Mouse (Mus musculus) hindbrain, embryonic 12.5 days (tissue): Measurements from ENCODE around the gene Gjb5. TPM values are rescaled to one million over a fixed set of nuclear protein-coding genes. Genes with fewer than 3 reads are reported as not detected.
A peak's percentile ranks its signal among the peaks of the same experiment; 100 is the strongest.

Source experiments
- ATAC-seq: fragments of 200-750 bp; cut with Nextera tagmentation; 2 replicates; pipeline ENCODE4 v1.8.0; 2017; ENCODE audit warnings: moderate TSS enrichment; ENCODE audit not compliant: low FRiP score
- H3K27ac ChIP-seq: fragments of 300-500 bp; sonication (generic); 2 replicates; pipeline ENCODE4 v1.5.1; 2016; ENCODE audit warnings: mild to moderate bottlenecking
- H3K27me3 ChIP-seq: fragments of 300-500 bp; sonication (generic); 2 replicates; pipeline ENCODE4 v1.6.1; 2016; ENCODE audit warnings: mild to moderate bottlenecking
- H3K36me3 ChIP-seq: fragments of 300-500 bp; sonication (generic); 2 replicates; pipeline ENCODE4 v1.6.1; 2016; ENCODE audit warnings: mild to moderate bottlenecking
- H3K4me1 ChIP-seq: fragments of 300-500 bp; sonication (generic); 2 replicates; pipeline ENCODE4 v1.6.1; 2016
- H3K4me2 ChIP-seq: fragments of 300-500 bp; sonication (generic); replicated peaks from 2 replicates; pipeline ENCODE4 v1.6.1; 2016; ENCODE audit warnings: mild to moderate bottlenecking
- H3K4me3 ChIP-seq: fragments of 300-500 bp; sonication (generic); 2 replicates; pipeline ENCODE4 v1.5.1; 2016; ENCODE audit warnings: mild to moderate bottlenecking
- H3K9ac ChIP-seq: fragments of 300-500 bp; sonication (generic); 2 replicates; pipeline ENCODE4 v1.6.1; 2016; ENCODE audit warnings: mild to moderate bottlenecking, moderate library complexity
- H3K9me3 ChIP-seq: fragments of 300-500 bp; sonication (generic); replicated peaks from 2 replicates; pipeline ENCODE4 v1.6.1; 2016; ENCODE audit warnings: mild to moderate bottlenecking
- WGBS: fragments of 180-500 bp; shearing (Covaris S2); methylation state at CpG from one replicate; pipeline ENCODE4 v1.1.7; 2016; 5-methylcytosine and 5-hydroxymethylcytosine counted together
- polyA plus RNA-seq: library from polyadenylated mRNA; unstranded; fragments of >200 nt; fragmentation: Nextera tagmentation; extraction: Ambion mirVana; gene quantifications from 2 replicates; pipeline ENCODE4 v1.2.1, GENCODE M21; 2016

Gene Gjb5
- polyA plus RNA-seq, 1 experiment from 2014 or later = 0.44 TPM

DNA sequence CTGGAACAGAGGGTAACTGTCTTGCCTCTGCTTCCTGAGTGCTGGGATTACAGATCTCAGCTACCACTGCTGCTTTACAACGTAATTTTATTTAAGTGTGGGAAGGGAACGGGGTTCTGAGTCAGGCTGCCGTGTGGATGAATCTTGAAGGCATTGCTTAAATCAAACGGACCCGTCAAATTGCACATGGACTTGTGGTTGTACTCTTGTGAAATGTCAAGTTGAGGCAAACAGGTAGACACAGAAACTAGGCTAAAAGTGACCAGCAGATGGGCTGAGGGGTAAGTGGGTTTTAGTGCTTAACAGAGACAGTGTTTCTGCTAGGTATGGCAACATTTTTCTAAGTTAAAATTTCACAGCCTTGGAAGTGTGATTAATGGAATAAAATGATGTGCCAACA lies 20.3 kb downstream of the Gjb5 start:
- Histone ChIP-seq H3K4me1 (peaks cover 2% of the 10 kb centered on the region; the same call in 1 of the 2 replicates), H3K4me2 (no peak overlapping the region), H3K27ac (no peak overlapping the region), H3K27me3 (0 out of 2 replicates have a peak, but pooled peaks cover 1% of the 10 kb centered on the region), H3K36me3 (no peaks in the 10 kb centered on the region), H3K9me3 (no peaks in the 10 kb centered on the region), H3K9ac (no peak overlapping the region), H3K4me3 (no peak overlapping the region)
- 90% methylated on average over 5 of the region's 5 CpGs for WGBS
- no peak for ATAC-seq

DNA sequence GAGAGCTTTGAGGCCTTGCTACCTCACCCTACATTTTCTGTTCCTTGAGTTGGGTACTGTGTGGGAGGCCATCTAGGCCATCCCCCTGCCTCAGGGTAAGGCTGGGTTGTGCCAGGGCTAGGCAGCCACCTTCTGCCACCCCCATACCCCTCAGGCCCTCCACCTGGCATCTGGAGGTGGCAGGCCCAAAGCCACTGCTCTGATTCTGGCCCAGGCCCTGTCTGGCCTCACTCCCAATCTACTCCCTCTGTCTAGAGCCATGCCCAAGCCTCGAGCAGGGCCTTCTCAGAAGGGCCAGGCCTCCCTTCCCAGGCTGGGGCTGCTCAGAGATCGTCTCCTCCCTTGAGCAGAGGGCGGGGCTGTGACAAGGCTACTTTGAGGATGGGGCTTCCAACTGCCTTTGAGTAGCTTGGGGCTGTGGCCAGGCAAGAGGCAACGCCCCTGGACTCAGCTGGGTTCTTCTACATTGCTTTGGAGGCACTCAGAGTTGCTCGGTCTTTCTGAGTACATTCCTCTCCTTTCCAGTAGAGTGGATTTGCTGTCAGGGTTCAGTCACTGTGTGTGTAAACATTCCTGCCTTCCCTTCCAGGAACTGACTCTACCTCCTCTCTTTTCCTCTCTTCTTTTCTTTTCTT lies 23.0 kb downstream of the Gjb5 start:
- no peak overlapping the region for H3K4me2 ChIP-seq
- no peaks in the 10 kb centered on the region for H3K9me3 ChIP-seq
- no peak for ATAC-seq
- H3K4me1 ChIP-seq = peaks cover 23% of the 10 kb centered on the region
- H3K9ac ChIP-seq = no peak overlapping the region
- no peak overlapping the region for H3K27ac ChIP-seq
- WGBS = 48% methylated on average over 5 of the region's 5 CpGs
- H3K36me3 ChIP-seq = no peaks in the 10 kb centered on the region
- peaks cover 25% of the 10 kb centered on the region for H3K27me3 ChIP-seq
- H3K4me3 ChIP-seq = no peak overlapping the region

DNA sequence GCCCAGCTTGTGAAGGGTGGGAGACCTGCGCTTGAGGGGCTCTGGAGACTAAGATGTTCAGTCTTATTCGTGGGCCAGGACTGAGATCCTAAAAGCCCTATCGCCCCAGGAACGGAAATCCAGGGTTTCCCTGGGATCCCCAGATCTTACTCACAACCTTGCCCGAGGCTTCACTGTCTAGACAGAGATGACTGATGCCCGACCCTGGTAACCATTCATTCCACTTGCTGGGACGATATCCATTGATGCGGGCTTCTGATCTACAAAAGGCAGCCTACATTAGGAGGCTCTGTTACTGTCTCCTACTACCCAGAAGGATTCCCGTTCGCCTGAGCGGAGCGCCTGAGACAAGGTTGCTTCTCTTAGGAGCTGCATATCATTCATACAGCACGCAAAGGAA lies 26.8 kb downstream of the Gjb5 start:
- Histone ChIP-seq H3K27ac (no peak overlapping the region), H3K4me2 (peak overlapping the region; percentile 46; the same call in 1 of the 2 replicates), H3K27me3 (peaks cover 55% of the 10 kb centered on the region), H3K4me3 (no peak overlapping the region), H3K36me3 (no peaks in the 10 kb centered on the region), H3K9ac (no peak overlapping the region), H3K9me3 (no peaks in the 10 kb centered on the region), H3K4me1 (peaks cover 31% of the 10 kb centered on the region)
- WGBS = 15% methylated on average over 13 of the region's 13 CpGs
- no peak for ATAC-seq

DNA sequence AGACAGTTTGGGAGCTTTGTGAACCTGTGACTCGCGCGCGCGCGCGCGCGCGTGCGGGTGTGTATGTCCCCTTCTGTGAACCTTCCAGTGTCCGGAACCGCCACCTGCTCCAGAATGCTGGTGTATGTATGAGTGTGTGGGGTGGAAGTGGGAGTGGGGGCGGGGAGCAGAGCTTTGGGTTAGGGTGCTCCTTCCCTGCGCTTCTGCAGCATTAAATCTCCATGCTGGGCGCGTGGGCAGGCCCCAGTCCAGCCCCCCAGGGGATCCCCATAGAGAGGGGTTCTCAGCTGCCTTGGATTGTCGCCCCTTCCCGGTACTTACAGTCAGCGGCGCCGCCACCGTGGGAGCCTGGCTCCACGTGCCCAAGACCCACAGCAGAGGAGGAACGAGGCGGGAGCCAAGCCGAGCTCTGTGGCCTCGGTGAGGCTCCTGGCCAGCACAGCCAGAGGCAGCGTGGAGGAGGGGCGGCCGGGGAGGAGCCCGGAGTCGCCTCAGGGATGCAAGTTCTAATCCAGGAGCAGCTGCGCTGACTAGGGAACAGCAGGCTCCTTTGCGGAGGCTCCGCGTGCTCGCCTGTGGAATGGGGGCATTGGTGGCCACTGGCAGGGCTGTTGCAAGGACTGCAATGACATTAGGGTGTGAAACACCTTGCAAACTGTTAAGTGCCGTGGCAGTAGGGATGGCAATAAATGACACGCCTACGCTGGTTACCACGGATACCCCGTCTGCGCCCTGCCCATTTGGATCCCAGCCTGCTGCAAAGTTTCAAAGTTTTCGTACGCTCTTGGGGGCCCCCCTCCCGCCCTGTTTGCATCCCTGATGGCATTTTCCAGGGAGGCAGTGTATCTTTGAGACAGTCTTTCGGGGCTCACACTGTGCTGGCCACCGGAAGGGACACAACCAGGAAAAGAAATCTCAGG lies 27.5 kb downstream of the Gjb5 start, which contains the start of gene Gjb3:
Gene Gjb3 (minus strand): TSS at position 664 of the 920 bp plus-strand sequence.
- H3K27ac ChIP-seq = no peak within 1 kb of the TSS
- ATAC-seq = peak; percentile 36; the same call in 1 of the 2 replicates

DNA sequence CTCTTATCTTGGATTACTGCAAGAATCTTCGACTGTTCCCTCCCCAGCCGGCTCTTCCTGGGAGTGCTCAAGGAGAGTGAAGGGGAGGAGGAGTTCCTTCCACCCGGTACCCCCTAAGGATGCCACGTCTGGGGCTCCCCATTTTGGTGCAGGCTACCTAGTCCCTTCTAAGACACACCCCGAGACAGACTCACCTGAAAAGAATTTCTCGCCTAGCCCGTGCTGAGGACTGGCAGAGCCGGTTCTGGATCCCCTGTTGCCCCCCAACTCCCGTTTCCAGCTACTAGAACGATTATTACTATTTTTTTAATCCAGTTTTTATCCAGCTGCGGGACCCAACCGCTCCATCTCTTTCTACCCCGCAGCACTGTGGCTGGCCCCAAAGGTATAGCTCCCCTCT lies 28.2 kb downstream of the Gjb5 start:
- Histone ChIP-seq H3K27me3 (peaks cover 68% of the 10 kb centered on the region), H3K27ac (no peak overlapping the region), H3K9me3 (no peaks in the 10 kb centered on the region), H3K4me1 (peaks cover 31% of the 10 kb centered on the region), H3K4me3 (0 out of 2 replicates have a peak overlapping the region, but pooled peaks have one; percentile 23), H3K4me2 (peak overlapping the region; percentile 46), H3K9ac (no peak overlapping the region), H3K36me3 (no peaks in the 10 kb centered on the region)
- WGBS = 3% methylated on average over 13 of the region's 13 CpGs
- no peak for ATAC-seq

More for the DNA sequence above, 27.5 kb downstream of the Gjb5 start, which contains the start of gene Gjb3:
- Histone ChIP-seq H3K4me1 (peaks cover 31% of the 10 kb centered on the region), H3K4me3 (peak within 1 kb of the TSS; percentile 23), H3K9me3 (no peaks in the 10 kb centered on the region), H3K9ac (no peak within 1 kb of the TSS), H3K27me3 (peaks cover 62% of the 10 kb centered on the region), H3K4me2 (peak within 1 kb of the TSS; percentile 46), H3K36me3 (no peaks in the 10 kb centered on the region)
- WGBS = 2% methylated on average over 49 of the region's 49 CpGs

DNA sequence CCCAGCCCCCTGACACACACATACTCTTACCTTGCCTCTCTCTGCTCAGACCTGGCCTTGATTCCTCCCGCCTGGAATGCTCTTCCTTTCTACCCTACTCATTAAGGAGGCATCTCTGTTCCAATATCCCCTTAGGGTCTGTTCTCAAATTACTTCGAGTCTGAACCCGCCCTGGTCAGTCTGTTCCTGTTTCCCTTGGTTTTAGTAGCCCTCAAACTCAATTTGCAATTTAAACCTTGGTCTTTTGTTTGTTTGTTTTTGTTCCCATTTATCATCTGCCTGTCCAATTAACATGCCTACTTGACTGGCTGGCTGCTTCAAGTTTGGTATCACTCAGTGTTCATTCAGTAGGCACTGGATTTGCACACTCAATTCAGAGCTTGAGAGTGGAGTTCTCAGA lies 28.9 kb downstream of the Gjb5 start:
- H3K9me3 ChIP-seq = no peaks in the 10 kb centered on the region
- H3K27ac ChIP-seq = no peak overlapping the region
- peaks cover 68% of the 10 kb centered on the region for H3K27me3 ChIP-seq
- no peak for ATAC-seq
- no peak overlapping the region for H3K4me3 ChIP-seq
- no peaks in the 10 kb centered on the region for H3K36me3 ChIP-seq
- H3K4me2 ChIP-seq = no peak overlapping the region
- peaks cover 31% of the 10 kb centered on the region for H3K4me1 ChIP-seq
- H3K9ac ChIP-seq = no peak overlapping the region
- WGBS = 8% methylated on average over 3 of the region's 3 CpGs

DNA sequence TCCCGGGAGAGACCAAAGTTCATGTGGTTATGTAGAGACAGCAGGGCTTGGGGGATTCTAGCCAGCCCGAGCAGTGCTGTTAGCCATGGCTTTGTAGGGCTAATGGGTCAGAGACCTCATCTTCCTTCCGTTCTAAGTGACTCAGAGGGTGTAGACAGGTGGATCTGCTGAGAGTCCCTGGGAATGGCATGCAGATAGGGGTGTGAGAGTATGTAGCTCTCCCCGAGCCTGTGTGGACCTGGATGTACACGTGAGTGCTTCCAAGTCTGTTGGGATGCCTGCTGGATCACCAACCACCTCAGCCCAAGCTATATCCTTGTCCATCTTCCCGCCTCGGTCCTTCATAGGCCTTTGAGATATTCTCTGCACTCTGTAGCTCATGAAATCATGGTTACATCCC lies 29.6 kb downstream of the Gjb5 start:
- 71% methylated on average over 7 of the region's 7 CpGs for WGBS
- Histone ChIP-seq H3K27ac (no peak overlapping the region), H3K36me3 (no peaks in the 10 kb centered on the region), H3K27me3 (peaks cover 68% of the 10 kb centered on the region), H3K4me2 (no peak overlapping the region), H3K4me1 (peaks cover 31% of the 10 kb centered on the region), H3K9me3 (no peaks in the 10 kb centered on the region), H3K9ac (no peak overlapping the region), H3K4me3 (no peak overlapping the region)
- no peak for ATAC-seq

DNA sequence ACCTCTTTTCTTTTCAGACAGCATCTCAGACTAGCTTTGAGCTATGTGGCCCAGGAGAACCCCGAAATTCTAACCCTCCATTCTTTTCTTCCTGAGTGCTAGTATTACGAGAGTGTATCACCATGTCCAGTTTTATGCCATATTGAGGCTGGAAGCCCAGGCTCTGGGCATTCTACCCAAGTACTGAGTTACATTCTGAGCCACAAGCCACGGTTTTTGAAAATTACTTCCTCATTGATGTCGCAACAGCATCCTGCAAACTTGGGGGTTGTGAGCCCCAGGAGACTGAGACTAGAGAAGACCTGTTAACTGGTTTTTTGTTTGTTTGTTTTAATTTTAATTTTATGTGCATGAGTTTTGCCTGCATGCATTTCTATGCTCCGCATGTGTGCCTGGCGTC lies 30.2 kb downstream of the Gjb5 start:
- H3K9me3 ChIP-seq = 0 out of 2 replicates have a peak, but pooled peaks cover 3% of the 10 kb centered on the region
- H3K4me1 ChIP-seq = peaks cover 29% of the 10 kb centered on the region
- H3K4me3 ChIP-seq = no peak overlapping the region
- ATAC-seq = no peak
- H3K4me2 ChIP-seq = no peak overlapping the region
- H3K36me3 ChIP-seq = no peaks in the 10 kb centered on the region
- 77% methylated on average over 6 of the region's 6 CpGs for WGBS
- peaks cover 68% of the 10 kb centered on the region for H3K27me3 ChIP-seq
- no peak overlapping the region for H3K27ac ChIP-seq
- H3K9ac ChIP-seq = no peak overlapping the region

DNA sequence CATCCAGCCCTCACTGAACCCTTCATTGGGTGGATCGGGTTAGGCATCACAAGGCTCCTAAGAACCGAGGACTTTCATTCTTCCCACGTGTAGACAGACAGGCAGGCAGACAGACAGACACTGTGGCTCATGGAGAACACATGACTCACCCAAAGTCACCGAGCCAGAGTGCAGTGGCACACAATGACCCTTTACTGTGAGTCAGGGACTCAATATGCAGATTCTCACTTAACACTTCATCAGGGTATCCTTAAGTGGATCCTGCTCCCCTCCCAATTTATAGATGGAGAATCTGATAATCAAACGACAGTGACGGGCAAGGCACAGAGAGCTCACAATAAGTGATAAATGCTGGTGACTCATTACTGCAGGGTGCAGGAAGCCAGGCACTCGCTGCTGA lies 30.7 kb downstream of the Gjb5 start:
- no peak for ATAC-seq
- Histone ChIP-seq H3K4me2 (no peak overlapping the region), H3K4me1 (peaks cover 28% of the 10 kb centered on the region), H3K9ac (no peak overlapping the region), H3K27ac (no peak overlapping the region), H3K36me3 (no peaks in the 10 kb centered on the region), H3K4me3 (no peak overlapping the region), H3K9me3 (0 out of 2 replicates have a peak, but pooled peaks cover 3% of the 10 kb centered on the region), H3K27me3 (peaks cover 65% of the 10 kb centered on the region)
- WGBS = 69% methylated on average over 7 of the region's 7 CpGs

DNA sequence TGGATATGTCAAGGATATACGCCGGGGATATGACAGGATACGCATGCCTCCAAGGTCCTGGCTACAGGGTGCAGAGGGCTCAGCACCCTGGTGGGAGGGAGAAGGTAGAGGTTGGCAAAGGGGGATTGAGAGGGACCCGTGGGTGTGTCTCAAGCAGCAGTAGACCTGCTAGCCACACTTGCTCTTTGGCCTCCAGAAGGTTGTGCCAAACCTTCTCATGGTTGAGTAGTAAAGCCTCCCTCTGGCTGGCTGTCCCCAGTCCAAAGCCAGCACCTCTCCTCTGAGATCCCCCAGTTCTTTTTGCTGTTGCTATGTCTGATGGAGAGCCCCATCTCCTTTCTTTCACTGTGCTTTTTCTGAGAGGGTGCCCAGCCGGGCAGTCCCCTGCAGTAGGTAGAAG lies 32.7 kb downstream of the Gjb5 start:
- WGBS = 90% methylated on average over 5 of the region's 5 CpGs
- Histone ChIP-seq H3K4me2 (no peak overlapping the region), H3K4me1 (peaks cover 11% of the 10 kb centered on the region), H3K4me3 (no peak overlapping the region), H3K9ac (no peak overlapping the region), H3K9me3 (0 out of 2 replicates have a peak, but pooled peaks cover 3% of the 10 kb centered on the region), H3K36me3 (no peaks in the 10 kb centered on the region), H3K27me3 (peaks cover 46% of the 10 kb centered on the region), H3K27ac (no peak overlapping the region)
- ATAC-seq = no peak

DNA sequence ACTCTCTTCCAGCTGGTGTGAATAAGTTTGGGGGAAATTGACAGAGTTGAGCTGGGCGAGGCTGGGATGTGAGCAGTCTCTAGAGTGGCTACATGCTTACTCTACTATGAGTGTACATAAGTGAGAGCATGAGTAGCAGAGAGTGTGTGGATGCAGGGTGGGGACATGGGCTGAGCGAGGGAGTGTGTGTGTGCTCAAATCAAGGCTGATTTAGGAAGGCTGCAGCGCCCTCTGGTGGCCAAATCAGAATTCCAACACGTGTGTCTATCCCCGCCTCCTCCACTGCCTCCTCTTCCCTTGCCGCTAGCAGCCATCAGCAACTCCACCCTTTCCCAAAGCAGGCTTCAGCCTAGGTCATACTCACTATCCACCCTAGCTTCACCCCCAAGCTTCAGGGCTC lies 33.2 kb downstream of the Gjb5 start:
- H3K27ac ChIP-seq = no peak overlapping the region
- peaks cover 6% of the 10 kb centered on the region for H3K4me1 ChIP-seq
- H3K9ac ChIP-seq = no peak overlapping the region
- H3K4me3 ChIP-seq = no peak overlapping the region
- 0 out of 2 replicates have a peak, but pooled peaks have one; percentile 67 for ATAC-seq
- H3K27me3 ChIP-seq = peaks cover 41% of the 10 kb centered on the region
- H3K4me2 ChIP-seq = no peak overlapping the region
- 4% methylated on average over 6 of the region's 6 CpGs for WGBS
- H3K9me3 ChIP-seq = 0 out of 2 replicates have a peak, but pooled peaks cover 3% of the 10 kb centered on the region
- H3K36me3 ChIP-seq = no peaks in the 10 kb centered on the region

DNA sequence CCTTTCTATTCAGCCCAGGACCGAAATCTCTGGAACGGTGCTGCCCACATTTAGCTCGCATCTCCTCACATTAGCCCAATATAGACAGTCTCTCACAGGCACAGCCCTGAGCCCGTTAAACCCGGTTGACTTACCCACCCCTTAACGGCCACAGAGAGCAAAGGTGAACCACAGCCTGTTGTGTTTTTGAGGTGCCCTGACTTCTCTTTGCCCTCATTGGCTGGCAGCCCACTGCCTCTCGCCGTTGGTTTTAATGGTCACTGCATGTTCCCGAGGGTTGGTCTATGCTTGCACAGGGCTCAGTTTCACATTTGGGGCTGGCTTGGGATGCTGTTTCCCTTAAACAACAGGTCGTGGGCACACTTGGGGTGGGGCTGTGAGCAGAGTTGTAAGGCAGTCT lies 33.7 kb downstream of the Gjb5 start:
- Histone ChIP-seq H3K4me3 (no peak overlapping the region), H3K4me1 (0 out of 2 replicates have a peak, but pooled peaks cover under 1% of the 10 kb centered on the region), H3K27ac (no peak overlapping the region), H3K36me3 (no peaks in the 10 kb centered on the region), H3K4me2 (no peak overlapping the region), H3K9ac (no peak overlapping the region), H3K27me3 (peaks cover 36% of the 10 kb centered on the region), H3K9me3 (0 out of 2 replicates have a peak, but pooled peaks cover 3% of the 10 kb centered on the region)
- 80% methylated on average over 10 of the region's 10 CpGs for WGBS
- ATAC-seq = 0 out of 2 replicates have a peak, but pooled peaks have one; percentile 23
